In the genomic region with DNA sequence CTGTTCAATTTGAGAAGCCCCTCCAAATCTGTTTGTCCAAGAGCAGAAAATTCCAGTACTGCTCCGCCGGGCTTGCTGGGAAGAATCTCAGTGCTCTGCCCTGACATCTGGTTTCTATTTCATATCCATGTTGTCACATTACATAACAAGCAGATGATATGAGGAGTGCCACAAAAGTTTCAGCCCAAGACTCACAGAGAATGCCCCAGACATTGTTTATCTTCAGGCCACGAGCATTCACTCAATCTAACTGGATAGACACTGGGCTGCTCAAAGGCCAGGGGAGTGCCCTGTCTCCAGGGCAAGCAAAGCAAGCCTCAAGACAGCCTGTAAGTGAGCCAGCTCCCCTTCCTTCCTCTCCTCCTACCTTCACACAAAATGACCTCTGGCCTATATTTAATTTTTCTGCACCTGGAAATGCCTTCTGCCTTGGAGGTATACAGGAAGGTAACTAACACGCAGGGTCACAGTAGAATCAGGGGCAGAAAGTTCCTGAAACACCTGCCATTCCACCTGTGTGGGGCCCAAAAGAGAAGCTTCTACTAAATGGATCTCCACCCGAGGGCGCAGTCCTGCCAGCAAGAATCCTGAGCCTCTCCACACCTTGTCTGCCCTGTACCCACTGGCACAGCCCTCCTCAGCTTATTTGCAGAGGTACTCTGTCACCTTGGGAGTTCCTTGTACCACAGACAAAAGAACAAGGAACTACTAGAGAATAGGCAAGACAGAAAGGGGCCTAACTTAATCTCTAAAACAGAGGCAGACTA, we compare ENCODE assay signal across 13 mouse cellular contexts.
DNase-seq lines count a peak whose midpoint lies in the region; ATAC-seq lines count a peak whose summit lies in the region.
"Had no signal": no experiment of that assay in that cellular context is flagged by ENCODE, and none has a peak within 500 bp of the region (broad histone marks: within the 10 kb centered on the region; RNA-seq: fewer than 3 reads in every experiment).

No protein-coding gene starts in this region.

- H3K4me2 ChIP-seq in midbrain, embryonic 11.5 days = no peak overlapping the region
- H3K4me2 ChIP-seq in midbrain, embryonic 15.5 days = no peak overlapping the region
- no peak overlapping the region for H3K4me2 ChIP-seq in stomach, embryonic 15.5 days

- intact Hi-C loops in heart, postnatal 25 days (cut with DNase I) = no loop called here
- intact Hi-C loops in heart, postnatal 10 days (cut with DNase I) = loop anchor here (2.0 to 5.0 kb wide), 2 partner anchors 17 to 64 kb away; no protein-coding TSS in a partner anchor

- WGBS in midbrain, embryonic 11.5 days = 83% methylated on average over 6 of the region's 6 CpGs
- WGBS in midbrain, embryonic 15.5 days = 86% methylated on average over 6 of the region's 6 CpGs
- WGBS in stomach, embryonic 15.5 days = 45% methylated on average over 6 of the region's 6 CpGs

- DNase-seq in heart, adult 11 months = peak; percentile 95
- no peak for DNase-seq in heart, postnatal 25 days (ENCODE audit: low spot score)
- peak; percentile 62 for DNase-seq in midbrain, embryonic 11.5 days (ENCODE audit: low spot score, missing footprints)
- DNase-seq in heart, postnatal 10 days = peak; percentile 40 to 41
- DNase-seq in cerebellum, postnatal 25 days = no peak
- DNase-seq in thymus, postnatal 10 days (ENCODE audit: low spot score in 2 of 2) = no peak
- DNase-seq: adrenal gland, postnatal 14 days; cerebellum, postnatal 36 days; retina, postnatal 1 day; thymus, postnatal 14 days had no signal

- no peaks in the 10 kb centered on the region for H3K36me3 ChIP-seq in midbrain, embryonic 11.5 days (ENCODE audit: control insufficient read depth, insufficient read depth, low read length)
- no peaks in the 10 kb centered on the region for H3K36me3 ChIP-seq in midbrain, embryonic 15.5 days (replicated peaks)
- no peaks in the 10 kb centered on the region for H3K36me3 ChIP-seq in stomach, embryonic 15.5 days

- H3K4me1 ChIP-seq in midbrain, embryonic 11.5 days (ENCODE audit: control insufficient read depth, insufficient read depth, low read length) = no peaks in the 10 kb centered on the region
- H3K4me1 ChIP-seq in midbrain, embryonic 15.5 days = no peaks in the 10 kb centered on the region
- H3K4me1 ChIP-seq in stomach, embryonic 15.5 days = peaks cover 21% of the 10 kb centered on the region

- H3K9ac ChIP-seq in midbrain, embryonic 11.5 days (ENCODE audit: low read length) = no peak overlapping the region
- no peak overlapping the region for H3K9ac ChIP-seq in midbrain, embryonic 15.5 days
- H3K9ac ChIP-seq in stomach, embryonic 15.5 days = no peak overlapping the region
- H3K9ac ChIP-seq: liver, embryonic 14.5 days had no signal

- no peaks in the 10 kb centered on the region for H3K27me3 ChIP-seq in midbrain, embryonic 11.5 days (ENCODE audit: control insufficient read depth, insufficient read depth, low read length)
- no peaks in the 10 kb centered on the region for H3K27me3 ChIP-seq in midbrain, embryonic 15.5 days (replicated peaks)
- H3K27me3 ChIP-seq in stomach, embryonic 15.5 days (replicated peaks) = no peaks in the 10 kb centered on the region

- no peak for ATAC-seq in midbrain, embryonic 11.5 days (ENCODE audit: low FRiP score)
- ATAC-seq in midbrain, embryonic 15.5 days (replicated peaks) = no peak
- 0 out of 2 replicates have a peak, but pooled peaks have one; percentile 27 for ATAC-seq in stomach, embryonic 15.5 days (ENCODE audit: insufficient read depth, low FRiP score, low read depth)

- H3K27ac ChIP-seq in midbrain, embryonic 11.5 days (ENCODE audit: low read depth, low read length) = no peak overlapping the region
- no peak overlapping the region for H3K27ac ChIP-seq in midbrain, embryonic 15.5 days
- H3K27ac ChIP-seq in stomach, embryonic 15.5 days = peak overlapping the region; percentile 41
- H3K27ac ChIP-seq: liver, embryonic 14.5 days had no signal

- no peaks in the 10 kb centered on the region for H3K9me3 ChIP-seq in midbrain, embryonic 11.5 days (ENCODE audit: control insufficient read depth, low read length)
- no peaks in the 10 kb centered on the region for H3K9me3 ChIP-seq in midbrain, embryonic 15.5 days
- H3K9me3 ChIP-seq in stomach, embryonic 15.5 days = no peaks in the 10 kb centered on the region

- no peak overlapping the region for H3K4me3 ChIP-seq in midbrain, embryonic 11.5 days (ENCODE audit: low read depth, low read length)
- H3K4me3 ChIP-seq in midbrain, embryonic 15.5 days = no peak overlapping the region
- no peak overlapping the region for H3K4me3 ChIP-seq in stomach, embryonic 15.5 days (replicated peaks)

Comparison
In these comparisons a context has a peak if more than half of its experiments do, and no peak if none do; other contexts are left out.
1. DNase-seq: peak in heart, adult 11 months (single experiment), midbrain, embryonic 11.5 days (single experiment) and heart, postnatal 10 days (2 of 2); none in heart, postnatal 25 days (single experiment), cerebellum, postnatal 25 days (0 of 2) and thymus, postnatal 10 days (0 of 2).